Mouse (Mus musculus) A20 (cell line): ENCODE measurements around the gene Snrpg.

Source experiments
- DNase-seq: peaks from one replicate; pipeline ENCODE4 v3.0.0-alpha.2; 2011; ENCODE audit warnings: low read depth, low spot score

Snrpg gene

GRCm38 (mm10) chr6:86398986-86399385, 27.9 kb downstream of the Snrpg start:
- no peak for DNase-seq

- DNase-seq = no peak
Measured at GRCm38 (mm10) chr6:86399995-86400394, 28.9 kb downstream of the Snrpg start.

GRCm38 (mm10) chr6:86400972-86401371, 29.9 kb downstream of the Snrpg start:
- DNase-seq = peak; percentile 87

- peak; percentile 48 for DNase-seq
Measured at GRCm38 (mm10) chr6:86402681-86403607, 31.8 kb downstream of the Snrpg start.

- peak; percentile 93 for DNase-seq
Measured at GRCm38 (mm10) chr6:86403728-86404099, 32.6 kb downstream of the Snrpg start.

GRCm38 (mm10) chr6:86404100-86404861, 33.2 kb downstream of the Snrpg start, which contains the start of gene Tia1:
Gene Tia1, plus strand, starts transcription at chr6:86404219.
- peak; percentile 98 for DNase-seq

GRCm38 (mm10) chr6:86404996-86405395, 33.9 kb downstream of the Snrpg start:
- DNase-seq = peak; percentile 68

GRCm38 (mm10) chr6:86406306-86406705, 35.2 kb downstream of the Snrpg start:
- DNase-seq = no peak

- no peak for DNase-seq
Measured at GRCm38 (mm10) chr6:86418711-86419110, 47.6 kb downstream of the Snrpg start.

GRCm38 (mm10) chr6:86419239-86419638, 48.1 kb downstream of the Snrpg start:
- DNase-seq = no peak

GRCm38 (mm10) chr6:86420491-86420890, 49.4 kb downstream of the Snrpg start:
- peak; percentile 54 for DNase-seq

- no peak for DNase-seq
Measured at GRCm38 (mm10) chr6:86426358-86426757, 55.3 kb downstream of the Snrpg start, which contains the start of gene Gm44790. Gene Gm44790, plus strand, starts transcription at chr6:86426658.
